Mouse (Mus musculus): ENCODE measurements around the gene Iqsec1. TPM values are rescaled to one million over a fixed set of nuclear protein-coding genes. Genes with fewer than 3 reads are reported as not detected.

Iqsec1 gene
- polyA plus RNA-seq, 1 experiment from 2014 or later, result 16.9 TPM

- peak; percentile 18; the same call in 1 of the 2 replicates for ATAC-seq
- Histone ChIP-seq H3K36me3 (no peaks in the 10 kb centered on the region), H3K27me3 (no peaks in the 10 kb centered on the region), H3K4me3 (replicated peaks) (no peak overlapping the region), H3K9ac (replicated peaks) (no peak overlapping the region), H3K27ac (peak overlapping the region; percentile 77), H3K9me3 (no peaks in the 10 kb centered on the region), H3K4me1 (replicated peaks) (peaks cover 77% of the 10 kb centered on the region), H3K4me2 (replicated peaks) (0 out of 2 replicates have a peak overlapping the region, but pooled peaks have one; percentile 1)
- WGBS, result 52% methylated on average over 8 of the region's 8 CpGs
Measured at GRCm38 (mm10) chr6:90712486-90713480, 275.7 kb downstream of the Iqsec1 start.

DNA sequence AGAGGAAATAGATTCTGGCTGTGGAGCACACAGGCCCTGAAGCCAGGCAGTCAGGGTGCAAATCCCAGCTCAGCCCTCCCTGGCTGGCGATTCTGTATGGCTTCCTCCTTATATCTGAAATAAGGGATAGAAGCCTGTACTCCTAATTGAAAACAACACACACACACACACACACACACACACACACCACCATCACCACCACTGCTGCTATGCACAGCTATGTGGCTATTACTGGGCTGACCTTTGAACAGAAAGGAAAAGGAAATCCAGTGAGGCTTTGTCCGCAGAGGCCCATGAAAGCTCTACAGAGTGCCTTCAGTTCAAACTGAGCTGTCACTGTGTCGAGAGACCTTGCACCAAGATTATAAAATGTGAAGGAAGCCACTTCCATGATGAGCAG, 276.4 kb downstream of the Iqsec1 start:
- Histone ChIP-seq H3K36me3 (no peaks in the 10 kb centered on the region), H3K4me3 (replicated peaks) (no peak overlapping the region), H3K27me3 (no peaks in the 10 kb centered on the region), H3K9me3 (no peaks in the 10 kb centered on the region), H3K4me1 (replicated peaks) (peaks cover 82% of the 10 kb centered on the region), H3K9ac (replicated peaks) (no peak overlapping the region), H3K27ac (peak overlapping the region; percentile 77), H3K4me2 (replicated peaks) (peak overlapping the region; percentile 1; the same call in 1 of the 2 replicates)
- WGBS, result 41% methylated on average over 3 of the region's 3 CpGs
- no peak for ATAC-seq

DNA sequence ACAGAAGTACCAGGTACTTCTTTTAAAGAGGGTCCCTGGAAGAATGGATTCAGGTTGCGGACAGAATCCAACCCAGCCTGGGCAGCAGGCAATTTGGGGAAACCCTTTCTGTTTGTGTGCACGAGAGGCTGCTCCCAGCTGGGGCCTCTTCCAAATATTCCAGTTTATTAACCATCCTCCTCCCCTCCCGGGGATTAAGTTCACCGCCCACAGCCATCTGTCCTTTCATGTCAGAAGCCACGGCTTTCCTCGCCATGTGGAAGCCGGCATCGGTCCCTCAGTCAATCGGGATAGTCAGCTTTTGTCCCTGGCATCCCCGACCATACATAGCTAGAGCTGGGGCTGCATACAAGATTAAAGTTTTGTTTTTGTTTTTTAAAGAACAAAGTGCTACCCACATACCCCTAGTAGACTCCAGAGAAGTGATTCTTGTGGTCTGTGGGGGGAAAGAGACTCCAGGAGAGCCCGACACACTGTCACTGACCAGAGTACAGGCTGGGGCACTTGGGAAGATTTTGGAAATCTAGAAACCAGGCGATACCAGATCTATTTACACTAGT, 276.9 kb downstream of the Iqsec1 start:
- H3K9me3 ChIP-seq, result no peaks in the 10 kb centered on the region
- peaks cover 82% of the 10 kb centered on the region for H3K4me1 ChIP-seq (replicated peaks)
- H3K4me2 ChIP-seq (replicated peaks), result peak overlapping the region; percentile 1
- 0 out of 2 replicates have a peak overlapping the region, but pooled peaks have one; percentile 1 for H3K9ac ChIP-seq (replicated peaks)
- peak overlapping the region; percentile 77 for H3K27ac ChIP-seq
- 16% methylated on average over 12 of the region's 12 CpGs for WGBS
- H3K36me3 ChIP-seq, result no peaks in the 10 kb centered on the region
- no peak overlapping the region for H3K4me3 ChIP-seq (replicated peaks)
- H3K27me3 ChIP-seq, result no peaks in the 10 kb centered on the region
- ATAC-seq, result no peak

DNA sequence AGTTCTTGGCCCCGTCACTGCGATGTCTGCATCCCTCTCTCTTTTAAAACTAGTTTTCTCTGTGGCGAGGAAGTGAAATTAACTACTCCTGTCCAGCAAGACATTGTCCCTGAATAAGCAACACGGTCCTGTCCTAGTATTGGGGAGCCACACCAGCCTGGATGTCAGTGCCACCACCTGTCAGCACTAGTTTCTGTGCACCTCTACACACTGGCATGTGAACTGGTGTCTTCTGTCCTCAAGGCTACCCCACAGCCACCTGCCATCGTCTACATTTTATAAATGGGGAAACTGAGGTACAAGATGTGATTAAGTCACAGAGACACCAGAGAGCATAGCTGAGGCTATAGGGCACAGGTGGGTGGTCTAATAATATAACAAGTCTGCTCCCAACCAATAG, 277.7 kb downstream of the Iqsec1 start:
- Histone ChIP-seq H3K27me3 (no peaks in the 10 kb centered on the region), H3K4me2 (replicated peaks) (no peak overlapping the region), H3K27ac (peak overlapping the region; percentile 77; the same call in 1 of the 2 replicates), H3K4me3 (replicated peaks) (no peak overlapping the region), H3K36me3 (no peaks in the 10 kb centered on the region), H3K9ac (replicated peaks) (no peak overlapping the region), H3K4me1 (replicated peaks) (peaks cover 81% of the 10 kb centered on the region), H3K9me3 (no peaks in the 10 kb centered on the region)
- ATAC-seq, result no peak
- 91% methylated on average over 5 of the region's 5 CpGs for WGBS

GRCm38 (mm10) chr6:90709929-90710777, 278.3 kb downstream of the Iqsec1 start:
- Histone ChIP-seq H3K9ac (replicated peaks) (no peak overlapping the region; the same call in 1 of the 2 replicates), H3K4me3 (replicated peaks) (no peak overlapping the region), H3K27ac (no peak overlapping the region), H3K36me3 (no peaks in the 10 kb centered on the region), H3K9me3 (no peaks in the 10 kb centered on the region), H3K4me1 (replicated peaks) (peaks cover 78% of the 10 kb centered on the region), H3K4me2 (replicated peaks) (no peak overlapping the region), H3K27me3 (no peaks in the 10 kb centered on the region)
- WGBS, result 90% methylated on average over 9 of the region's 9 CpGs
- ATAC-seq, result no peak

- Histone ChIP-seq H3K9me3 (no peaks in the 10 kb centered on the region), H3K4me3 (replicated peaks) (no peak overlapping the region)
- ATAC-seq, result no peak
Measured at GRCm38 (mm10) chr6:90708061-90708618, 280.3 kb downstream of the Iqsec1 start.

GRCm38 (mm10) chr6:90707143-90707542, 281.3 kb downstream of the Iqsec1 start:
- Histone ChIP-seq H3K4me1 (replicated peaks) (peaks cover 77% of the 10 kb centered on the region), H3K27ac (0 out of 2 replicates have a peak overlapping the region, but pooled peaks have one; percentile 30), H3K9me3 (no peaks in the 10 kb centered on the region), H3K4me3 (replicated peaks) (no peak overlapping the region), H3K27me3 (no peaks in the 10 kb centered on the region), H3K9ac (replicated peaks) (no peak overlapping the region), H3K36me3 (no peaks in the 10 kb centered on the region), H3K4me2 (replicated peaks) (no peak overlapping the region)
- no peak for ATAC-seq
- WGBS, result 87% methylated on average over 4 of the region's 4 CpGs

More at GRCm38 (mm10) chr6:90708061-90708618, 280.3 kb downstream of the Iqsec1 start:
- H3K36me3 ChIP-seq, result no peaks in the 10 kb centered on the region
- no peaks in the 10 kb centered on the region for H3K27me3 ChIP-seq
- H3K4me1 ChIP-seq (replicated peaks), result peaks cover 77% of the 10 kb centered on the region
- no peak overlapping the region for H3K27ac ChIP-seq
- H3K9ac ChIP-seq (replicated peaks), result no peak overlapping the region
- H3K4me2 ChIP-seq (replicated peaks), result no peak overlapping the region

- no peak for ATAC-seq
- no peaks in the 10 kb centered on the region for H3K9me3 ChIP-seq
- H3K9ac ChIP-seq (replicated peaks), result no peak overlapping the region
- H3K4me1 ChIP-seq (replicated peaks), result peaks cover 76% of the 10 kb centered on the region
- 82% methylated on average over 10 of the region's 10 CpGs for WGBS
- H3K27me3 ChIP-seq, result no peaks in the 10 kb centered on the region
- no peak overlapping the region for H3K4me2 ChIP-seq (replicated peaks)
- H3K4me3 ChIP-seq (replicated peaks), result no peak overlapping the region
- no peaks in the 10 kb centered on the region for H3K36me3 ChIP-seq
- H3K27ac ChIP-seq, result peak overlapping the region; percentile 30; the same call in 1 of the 2 replicates
Measured at GRCm38 (mm10) chr6:90706490-90706889, 282.0 kb downstream of the Iqsec1 start.

DNA sequence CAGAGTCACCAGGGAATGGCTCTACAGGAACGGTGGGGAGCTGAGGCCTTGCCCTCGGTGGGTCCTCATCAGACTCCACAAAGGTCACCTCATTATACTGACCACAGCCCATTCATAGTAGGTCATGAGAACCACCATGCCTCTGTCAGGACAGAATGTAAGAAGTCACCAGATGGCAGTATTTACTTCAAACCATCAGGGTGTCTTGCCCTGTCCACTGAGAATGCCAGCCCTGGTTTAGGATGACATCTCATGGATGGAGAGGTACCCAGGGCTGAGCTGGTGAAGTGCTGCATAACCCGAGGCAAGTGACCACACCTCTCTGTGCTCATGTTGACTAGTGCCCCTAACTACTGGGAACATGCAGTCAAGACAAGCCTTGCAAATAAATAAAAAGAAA, 282.7 kb downstream of the Iqsec1 start:
- H3K9me3 ChIP-seq, result no peaks in the 10 kb centered on the region
- H3K4me2 ChIP-seq (replicated peaks), result no peak overlapping the region
- H3K36me3 ChIP-seq, result no peaks in the 10 kb centered on the region
- H3K4me3 ChIP-seq (replicated peaks), result no peak overlapping the region
- peaks cover 75% of the 10 kb centered on the region for H3K4me1 ChIP-seq (replicated peaks)
- H3K27me3 ChIP-seq, result no peaks in the 10 kb centered on the region
- H3K27ac ChIP-seq, result no peak overlapping the region
- no peak for ATAC-seq
- H3K9ac ChIP-seq (replicated peaks), result no peak overlapping the region
- WGBS, result 82% methylated on average over 3 of the region's 3 CpGs

DNA sequence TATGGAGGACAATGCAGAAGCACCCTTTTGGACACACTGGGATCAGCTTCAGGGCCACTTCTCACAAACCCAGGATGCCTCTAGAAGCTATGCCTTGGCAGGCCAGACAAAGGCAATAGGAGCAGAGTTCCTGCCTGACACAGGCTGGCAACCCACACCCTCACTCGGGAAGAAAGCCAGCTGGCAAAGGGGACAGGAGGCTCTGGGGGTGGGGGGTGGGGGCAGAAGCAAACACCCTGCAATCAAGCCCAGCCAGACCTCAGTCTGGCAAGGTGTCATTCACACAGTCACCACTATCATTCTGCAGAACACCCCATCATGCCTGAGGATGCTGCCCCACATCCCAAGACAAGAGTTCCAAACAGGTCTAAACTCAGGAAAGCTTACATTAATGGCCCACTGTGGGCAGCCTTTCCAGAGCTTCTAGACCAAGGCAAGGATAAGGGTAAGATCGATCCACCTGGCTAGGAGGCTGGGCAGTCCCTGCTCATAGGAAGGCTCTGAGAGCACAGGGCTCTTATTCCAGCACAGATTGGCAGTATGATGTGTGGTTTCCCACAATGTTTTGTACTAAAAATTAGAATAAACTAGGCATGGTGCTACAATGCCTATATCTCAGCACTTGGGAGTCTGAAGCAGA, 283.7 kb downstream of the Iqsec1 start:
- H3K27ac ChIP-seq, result peak overlapping the region; percentile 69; the same call in 1 of the 2 replicates
- H3K4me1 ChIP-seq (replicated peaks), result peaks cover 73% of the 10 kb centered on the region
- H3K36me3 ChIP-seq, result no peaks in the 10 kb centered on the region
- 89% methylated on average over 2 of the region's 2 CpGs for WGBS
- H3K4me2 ChIP-seq (replicated peaks), result no peak overlapping the region
- no peak overlapping the region for H3K9ac ChIP-seq (replicated peaks)
- H3K4me3 ChIP-seq (replicated peaks), result no peak overlapping the region
- H3K9me3 ChIP-seq, result no peaks in the 10 kb centered on the region
- ATAC-seq, result no peak
- no peaks in the 10 kb centered on the region for H3K27me3 ChIP-seq

- no peaks in the 10 kb centered on the region for H3K36me3 ChIP-seq
- H3K4me1 ChIP-seq (replicated peaks), result peaks cover 80% of the 10 kb centered on the region
- peak overlapping the region; percentile 69 for H3K27ac ChIP-seq
- H3K4me2 ChIP-seq (replicated peaks), result no peak overlapping the region
- H3K9ac ChIP-seq (replicated peaks), result no peak overlapping the region
- ATAC-seq, result peak; percentile 5; the same call in 1 of the 2 replicates
- 77% methylated on average over 2 of the region's 2 CpGs for WGBS
- no peak overlapping the region for H3K4me3 ChIP-seq (replicated peaks)
- H3K27me3 ChIP-seq, result no peaks in the 10 kb centered on the region
- H3K9me3 ChIP-seq, result no peaks in the 10 kb centered on the region
Measured at GRCm38 (mm10) chr6:90703782-90704181, 284.7 kb downstream of the Iqsec1 start.

Data from midbrain, embryonic 13.5 days (tissue).